Mouse (Mus musculus) forebrain, embryonic 12.5 days (tissue): ENCODE measurements around the gene Hmg20b. TPM values are rescaled to one million over a fixed set of nuclear protein-coding genes. Genes with fewer than 3 reads are reported as not detected.

Source experiments
- ATAC-seq: fragments of 200-750 bp; cut with Nextera tagmentation; 2 replicates; pipeline ENCODE4 v1.8.0; 2017; ENCODE audit warnings: moderate TSS enrichment; ENCODE audit not compliant: low FRiP score
- H3K27ac ChIP-seq: fragments of 300-500 bp; sonication (generic); 2 replicates; pipeline ENCODE4 v1.5.1; 2016; ENCODE audit warnings: mild to moderate bottlenecking
- H3K27me3 ChIP-seq: fragments of 300-500 bp; sonication (generic); 2 replicates; pipeline ENCODE4 v1.6.1; 2016; ENCODE audit warnings: mild to moderate bottlenecking
- H3K36me3 ChIP-seq: fragments of 300-500 bp; sonication (generic); replicated peaks from 2 replicates; pipeline ENCODE4 v1.6.1; 2016; ENCODE audit warnings: mild to moderate bottlenecking
- H3K4me1 ChIP-seq: fragments of 300-500 bp; sonication (generic); 2 replicates; pipeline ENCODE4 v1.6.1; 2016
- H3K4me2 ChIP-seq: fragments of 300-500 bp; sonication (generic); 2 replicates; pipeline ENCODE4 v1.6.1; 2016; ENCODE audit warnings: mild to moderate bottlenecking, moderate library complexity
- H3K4me3 ChIP-seq: fragments of 300-500 bp; sonication (generic); replicated peaks from 2 replicates; pipeline ENCODE4 v1.5.1; 2016; ENCODE audit warnings: mild to moderate bottlenecking
- H3K9ac ChIP-seq: fragments of 300-500 bp; sonication (generic); 2 replicates; pipeline ENCODE4 v1.6.1; 2016; ENCODE audit warnings: mild to moderate bottlenecking
- H3K9me3 ChIP-seq: fragments of 300-500 bp; sonication (generic); 2 replicates; pipeline ENCODE4 v1.6.1; 2016
- WGBS: fragments of 180-500 bp; shearing (Covaris S2); methylation state at CpG from one replicate; pipeline ENCODE4 v1.1.7; 2016; 5-methylcytosine and 5-hydroxymethylcytosine counted together
- polyA plus RNA-seq: library from polyadenylated mRNA; unstranded; fragments of >200 nt; fragmentation: Nextera tagmentation; extraction: Ambion mirVana; gene quantifications from 2 replicates; pipeline ENCODE4 v1.2.1, GENCODE M21; 2016

Hmg20b gene
- polyA plus RNA-seq, 1 experiment from 2014 or later = 97.1 TPM

- Histone ChIP-seq H3K9ac (peak overlapping the region; percentile 21), H3K4me1 (peaks cover 38% of the 10 kb centered on the region), H3K4me2 (peak overlapping the region; percentile 77), H3K36me3 (peaks cover 48% of the 10 kb centered on the region), H3K4me3 (peak overlapping the region; percentile 96), H3K9me3 (no peaks in the 10 kb centered on the region), H3K27me3 (peaks cover 6% of the 10 kb centered on the region; the same call in 1 of the 2 replicates), H3K27ac (peak overlapping the region; percentile 88)
- 43% methylated on average over 8 of the region's 8 CpGs for WGBS
- ATAC-seq = no peak
These were observed 31.0 kb downstream of the Hmg20b start for GRCm38 (mm10) chr10:81319330-81319699.

GRCm38 (mm10) chr10:81318589-81319329, 31.5 kb downstream of the Hmg20b start:
- Histone ChIP-seq H3K9me3 (no peaks in the 10 kb centered on the region), H3K27ac (peak overlapping the region; percentile 88), H3K36me3 (peaks cover 48% of the 10 kb centered on the region), H3K27me3 (peaks cover 6% of the 10 kb centered on the region; the same call in 1 of the 2 replicates), H3K4me3 (peak overlapping the region; percentile 96), H3K4me1 (peaks cover 38% of the 10 kb centered on the region), H3K4me2 (peak overlapping the region; percentile 77), H3K9ac (peak overlapping the region; percentile 21)
- 90% methylated on average over 13 of the region's 13 CpGs for WGBS
- no peak for ATAC-seq

- Histone ChIP-seq H3K4me1 (peaks cover 35% of the 10 kb centered on the region), H3K9me3 (no peaks in the 10 kb centered on the region), H3K27me3 (peaks cover 6% of the 10 kb centered on the region; the same call in 1 of the 2 replicates), H3K4me3 (no peak overlapping the region), H3K36me3 (peaks cover 48% of the 10 kb centered on the region), H3K27ac (no peak overlapping the region), H3K9ac (peak overlapping the region; percentile 22; the same call in 1 of the 2 replicates), H3K4me2 (peak overlapping the region; percentile 32)
- ATAC-seq = no peak
- 10% methylated on average over 20 of the region's 20 CpGs for WGBS
These were observed 33.0 kb downstream of the Hmg20b start for GRCm38 (mm10) chr10:81317273-81317672.

- H3K4me2 ChIP-seq = peak overlapping the region; percentile 32
- no peak overlapping the region for H3K27ac ChIP-seq
These were observed 33.8 kb downstream of the Hmg20b start for GRCm38 (mm10) chr10:81316338-81317060.

GRCm38 (mm10) chr10:81315587-81315986, 34.7 kb downstream of the Hmg20b start:
- no peak overlapping the region for H3K27ac ChIP-seq
- H3K27me3 ChIP-seq = peaks cover 6% of the 10 kb centered on the region; the same call in 1 of the 2 replicates
- H3K36me3 ChIP-seq = peaks cover 64% of the 10 kb centered on the region
- 93% methylated on average over 16 of the region's 16 CpGs for WGBS
- peaks cover 26% of the 10 kb centered on the region for H3K4me1 ChIP-seq
- no peak overlapping the region for H3K9ac ChIP-seq
- no peak overlapping the region for H3K4me3 ChIP-seq
- no peak for ATAC-seq
- H3K4me2 ChIP-seq = no peak overlapping the region
- H3K9me3 ChIP-seq = no peaks in the 10 kb centered on the region

More at GRCm38 (mm10) chr10:81316338-81317060, 33.8 kb downstream of the Hmg20b start:
- no peaks in the 10 kb centered on the region for H3K9me3 ChIP-seq
- H3K4me1 ChIP-seq = peaks cover 27% of the 10 kb centered on the region
- H3K4me3 ChIP-seq = no peak overlapping the region
- H3K9ac ChIP-seq = peak overlapping the region; percentile 22; the same call in 1 of the 2 replicates
- peaks cover 55% of the 10 kb centered on the region for H3K36me3 ChIP-seq
- ATAC-seq = no peak
- H3K27me3 ChIP-seq = peaks cover 6% of the 10 kb centered on the region; the same call in 1 of the 2 replicates
- WGBS = 43% methylated on average over 16 of the region's 16 CpGs

GRCm38 (mm10) chr10:81314201-81314600, 36.1 kb downstream of the Hmg20b start:
- 79% methylated on average over 7 of the region's 7 CpGs for WGBS
- H3K9ac ChIP-seq = no peak overlapping the region
- H3K9me3 ChIP-seq = no peaks in the 10 kb centered on the region
- H3K4me3 ChIP-seq = no peak overlapping the region
- peaks cover 6% of the 10 kb centered on the region; the same call in 1 of the 2 replicates for H3K27me3 ChIP-seq
- H3K4me1 ChIP-seq = peaks cover 18% of the 10 kb centered on the region
- no peak for ATAC-seq
- no peak overlapping the region for H3K4me2 ChIP-seq
- peaks cover 78% of the 10 kb centered on the region for H3K36me3 ChIP-seq
- H3K27ac ChIP-seq = no peak overlapping the region

- H3K9ac ChIP-seq = no peak overlapping the region
- H3K4me1 ChIP-seq = peaks cover 14% of the 10 kb centered on the region
- H3K4me2 ChIP-seq = no peak overlapping the region
- no peaks in the 10 kb centered on the region for H3K9me3 ChIP-seq
- no peak overlapping the region for H3K27ac ChIP-seq
- 92% methylated on average over 13 of the region's 13 CpGs for WGBS
- no peak for ATAC-seq
- H3K27me3 ChIP-seq = peaks cover 6% of the 10 kb centered on the region; the same call in 1 of the 2 replicates
- no peak overlapping the region for H3K4me3 ChIP-seq
- H3K36me3 ChIP-seq = peaks cover 84% of the 10 kb centered on the region
These were observed 36.7 kb downstream of the Hmg20b start for GRCm38 (mm10) chr10:81313581-81313980.

GRCm38 (mm10) chr10:81309571-81309970, 40.7 kb downstream of the Hmg20b start:
- Histone ChIP-seq H3K4me3 (no peak overlapping the region), H3K4me1 (peaks cover 2% of the 10 kb centered on the region; the same call in 1 of the 2 replicates), H3K27me3 (no peaks in the 10 kb centered on the region), H3K4me2 (no peak overlapping the region), H3K36me3 (peaks cover 93% of the 10 kb centered on the region), H3K9me3 (no peaks in the 10 kb centered on the region), H3K27ac (no peak overlapping the region), H3K9ac (no peak overlapping the region)
- no peak for ATAC-seq
- 91% methylated on average over 5 of the region's 5 CpGs for WGBS

GRCm38 (mm10) chr10:81306837-81307682, 43.2 kb downstream of the Hmg20b start:
- peaks cover 68% of the 10 kb centered on the region for H3K36me3 ChIP-seq
- H3K9me3 ChIP-seq = no peaks in the 10 kb centered on the region
- H3K27me3 ChIP-seq = no peaks in the 10 kb centered on the region
- ATAC-seq = no peak
- no peak overlapping the region for H3K4me2 ChIP-seq
- H3K4me3 ChIP-seq = no peak overlapping the region
- H3K27ac ChIP-seq = no peak overlapping the region
- peaks cover 20% of the 10 kb centered on the region for H3K4me1 ChIP-seq
- 92% methylated on average over 21 of the region's 21 CpGs for WGBS
- no peak overlapping the region for H3K9ac ChIP-seq

GRCm38 (mm10) chr10:81306173-81306668, 44.1 kb downstream of the Hmg20b start:
- Histone ChIP-seq H3K4me2 (no peak overlapping the region), H3K27me3 (no peaks in the 10 kb centered on the region), H3K27ac (no peak overlapping the region), H3K4me3 (no peak overlapping the region), H3K9me3 (no peaks in the 10 kb centered on the region), H3K9ac (no peak overlapping the region), H3K36me3 (peaks cover 60% of the 10 kb centered on the region), H3K4me1 (peaks cover 23% of the 10 kb centered on the region)
- 92% methylated on average over 12 of the region's 12 CpGs for WGBS
- no peak for ATAC-seq

GRCm38 (mm10) chr10:81305663-81306062, 44.6 kb downstream of the Hmg20b start:
- peaks cover 54% of the 10 kb centered on the region for H3K36me3 ChIP-seq
- no peak overlapping the region for H3K27ac ChIP-seq
- ATAC-seq = no peak
- WGBS = 91% methylated on average over 14 of the region's 14 CpGs
- no peaks in the 10 kb centered on the region for H3K9me3 ChIP-seq
- H3K4me1 ChIP-seq = peaks cover 23% of the 10 kb centered on the region
- H3K27me3 ChIP-seq = no peaks in the 10 kb centered on the region
- no peak overlapping the region for H3K9ac ChIP-seq
- H3K4me2 ChIP-seq = no peak overlapping the region
- H3K4me3 ChIP-seq = no peak overlapping the region
